Mouse (Mus musculus): ENCODE results near the gene Mrpl43. TPM values are rescaled to one million over a fixed set of nuclear protein-coding genes. Genes with fewer than 3 reads are reported as not detected.

The Mrpl43 gene
- total RNA-seq, 2 experiments from 2014 or later, result 49.9 to 51.2 TPM

GRCm38 (mm10) chr19:45012219-45012618 lies 6.0 kb upstream of the Mrpl43 start:
- DNase-seq (ENCODE audit: low spot score in 2 of 2), result no peak

DNA sequence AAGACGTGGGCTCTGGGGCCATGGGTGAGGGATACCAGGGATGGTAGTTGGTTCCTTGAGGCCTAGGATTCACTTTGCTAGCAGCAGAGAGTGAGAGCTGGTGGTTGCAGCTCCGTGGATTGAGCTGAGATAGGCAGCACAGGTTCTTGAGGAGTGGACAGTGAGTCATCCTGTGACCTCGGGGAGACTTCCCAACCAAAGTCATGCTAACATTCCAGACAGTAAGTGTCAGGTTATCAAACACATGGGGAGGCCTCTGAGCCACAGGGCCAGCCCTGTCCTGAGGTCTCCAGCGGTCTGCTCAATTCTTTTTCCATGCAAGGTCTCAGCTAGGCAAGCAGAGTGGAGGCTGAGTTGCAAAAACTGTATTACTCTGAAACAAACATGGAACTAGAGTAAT lies 4.4 kb upstream of the Mrpl43 start:
- no peak for DNase-seq (ENCODE audit: low spot score in 2 of 2)

DNA sequence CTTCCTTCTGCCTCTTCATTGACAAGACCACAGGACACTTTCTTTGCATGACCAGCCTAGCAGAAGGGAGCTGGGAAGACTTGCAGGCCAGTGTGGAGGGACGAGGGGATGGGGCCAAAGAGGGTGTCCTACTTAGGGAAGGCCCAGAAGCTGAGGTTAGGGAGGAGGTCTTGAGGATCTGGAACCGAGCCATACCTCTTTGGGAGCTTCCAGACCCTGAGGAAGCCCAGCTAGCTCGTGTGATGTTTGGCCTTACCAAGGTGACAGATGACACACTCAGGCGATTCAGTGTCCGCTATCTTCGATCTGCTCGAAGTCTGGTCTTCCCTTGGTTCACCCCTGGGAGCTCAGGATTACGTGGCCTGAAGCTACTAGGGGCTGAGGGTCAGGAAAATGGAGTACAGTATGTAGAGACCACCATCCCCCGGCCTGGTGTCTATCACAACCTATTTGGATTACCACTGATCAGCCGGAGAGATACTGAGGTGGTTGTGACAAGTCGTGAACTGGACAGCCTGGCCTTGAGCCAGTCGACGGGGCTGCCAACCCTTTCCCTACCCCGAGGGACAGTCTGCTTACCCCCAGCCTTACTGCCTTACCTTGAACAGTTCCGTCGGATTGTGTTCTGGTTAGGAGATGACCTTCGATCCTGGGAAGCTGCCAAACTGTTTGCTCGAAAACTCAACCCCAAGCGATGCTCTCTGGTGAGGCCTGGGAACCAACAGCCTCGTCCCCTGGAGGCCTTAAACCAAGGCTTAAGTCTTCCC lies 1.4 kb upstream of the Mrpl43 start:
- DNase-seq (ENCODE audit: low spot score in 2 of 2), result no peak

- DNase-seq (ENCODE audit: low spot score in 2 of 2), result no peak
Observed at GRCm38 (mm10) chr19:45007021-45007420, 779 bp upstream of the Mrpl43 start.

GRCm38 (mm10) chr19:45005444-45005843 lies 798 bp downstream of the Mrpl43 start, which contains the start of gene Twnk:
TSS of gene Twnk (plus strand) at chr19:45005663.
- no peak for DNase-seq (ENCODE audit: low spot score in 2 of 2)

GRCm38 (mm10) chr19:45003740-45004516 lies 2.3 kb downstream of the Mrpl43 start:
- no peak for DNase-seq (ENCODE audit: low spot score in 2 of 2)

DNA sequence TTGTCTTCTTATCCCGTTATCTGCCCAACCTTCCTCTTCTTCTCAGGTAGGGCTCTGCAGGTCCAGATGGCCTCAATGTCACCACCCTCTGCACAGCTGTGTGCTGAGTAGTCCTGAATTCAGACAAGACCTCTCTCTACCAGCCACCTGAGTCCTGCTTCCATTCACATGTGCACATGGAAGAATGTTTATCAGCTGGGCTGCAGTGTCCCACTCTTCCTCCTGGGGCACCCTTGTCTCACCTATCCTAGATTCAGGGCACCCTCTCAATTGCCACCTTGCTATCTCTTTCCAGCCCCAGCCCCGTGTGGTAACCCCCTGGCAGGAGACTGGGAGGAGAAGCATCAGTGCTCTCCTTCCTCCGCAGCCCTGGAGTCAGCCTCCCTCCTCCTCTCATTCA lies 3.9 kb downstream of the Mrpl43 start:
- no peak for DNase-seq (ENCODE audit: low spot score in 2 of 2)

- no peak for DNase-seq (ENCODE audit: low spot score in 2 of 2)
Observed at GRCm38 (mm10) chr19:44999647-45000046, 6.6 kb downstream of the Mrpl43 start.

- DNase-seq (ENCODE audit: low spot score in 2 of 2), result no peak
Observed at GRCm38 (mm10) chr19:44997786-44998185, 8.5 kb downstream of the Mrpl43 start.

- DNase-seq (ENCODE audit: low spot score in 2 of 2), result no peak
Observed at GRCm38 (mm10) chr19:44992712-44993111, 13.5 kb downstream of the Mrpl43 start.

DNA sequence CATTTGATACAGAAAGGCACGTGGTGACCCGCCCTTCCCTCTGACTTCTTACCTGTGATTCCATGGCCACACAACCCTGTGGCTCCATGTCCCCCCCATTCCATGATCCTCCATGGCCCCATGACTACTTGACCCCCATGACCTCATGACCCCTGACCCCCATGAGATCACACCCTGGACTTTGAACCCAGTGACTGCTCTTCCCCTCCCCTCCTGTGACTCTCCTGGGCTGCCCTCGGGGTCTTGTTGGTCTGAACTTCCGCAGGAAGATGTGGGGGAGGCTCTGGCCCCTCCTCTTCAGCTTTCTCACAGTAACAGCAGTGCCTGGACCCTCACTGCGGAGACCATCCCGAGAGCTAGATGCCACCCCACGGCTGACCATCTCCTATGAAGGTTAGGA lies 14.0 kb downstream of the Mrpl43 start:
- no peak for DNase-seq (ENCODE audit: low spot score in 2 of 2)

- no peak for DNase-seq (ENCODE audit: low spot score in 2 of 2)
Observed at GRCm38 (mm10) chr19:44991031-44991430, 15.2 kb downstream of the Mrpl43 start.

DNA sequence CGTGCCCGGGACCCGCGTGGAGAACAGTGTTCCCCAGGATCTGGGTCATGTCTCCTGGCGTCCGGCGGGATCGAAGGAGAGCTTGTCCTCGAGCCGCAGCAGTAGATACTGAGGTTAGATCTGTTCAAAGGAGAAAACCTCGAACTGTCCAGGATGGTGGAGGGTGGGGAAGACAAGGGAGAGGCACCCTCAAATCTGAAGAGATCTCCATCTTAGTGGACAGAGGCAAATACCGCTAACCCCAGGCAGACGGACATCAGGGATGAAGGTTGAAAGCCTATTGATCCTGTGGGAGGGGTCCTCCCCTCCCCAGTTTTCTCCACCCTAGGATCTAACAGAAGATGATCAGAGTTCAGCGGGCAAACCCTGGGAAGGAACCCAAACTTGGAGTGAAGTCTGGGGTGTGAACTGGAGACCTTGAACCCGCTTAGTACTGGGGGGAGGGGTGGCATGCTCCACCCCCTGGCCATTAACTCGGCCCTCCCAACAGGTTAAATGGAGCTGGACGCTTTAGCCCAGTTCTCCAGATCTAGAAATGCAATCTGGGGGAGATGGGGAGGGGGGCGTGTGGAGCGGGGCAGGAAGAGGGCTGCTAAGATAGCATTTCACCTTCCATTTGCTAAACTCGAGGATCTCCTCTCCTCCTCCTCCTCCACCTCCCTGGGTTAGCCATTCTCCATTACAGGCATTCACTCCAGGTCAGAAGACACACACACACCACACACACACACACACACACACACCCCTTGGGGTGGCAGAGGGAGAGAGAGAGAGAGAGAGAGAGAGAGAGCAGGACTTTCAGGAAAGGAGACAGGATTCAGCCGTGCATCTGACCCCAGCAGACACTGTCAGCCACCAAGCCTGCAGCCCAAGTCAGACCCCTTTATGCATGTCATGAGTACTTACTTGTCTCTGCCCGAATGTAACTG lies 16.4 kb downstream of the Mrpl43 start:
- no peak for DNase-seq (ENCODE audit: low spot score in 2 of 2)

- no peak for DNase-seq (ENCODE audit: low spot score in 2 of 2)
Observed at GRCm38 (mm10) chr19:44988831-44989566, 17.2 kb downstream of the Mrpl43 start, which contains the start of gene Sema4g. TSS of gene Sema4g (plus strand) at chr19:44989101.

DNA sequence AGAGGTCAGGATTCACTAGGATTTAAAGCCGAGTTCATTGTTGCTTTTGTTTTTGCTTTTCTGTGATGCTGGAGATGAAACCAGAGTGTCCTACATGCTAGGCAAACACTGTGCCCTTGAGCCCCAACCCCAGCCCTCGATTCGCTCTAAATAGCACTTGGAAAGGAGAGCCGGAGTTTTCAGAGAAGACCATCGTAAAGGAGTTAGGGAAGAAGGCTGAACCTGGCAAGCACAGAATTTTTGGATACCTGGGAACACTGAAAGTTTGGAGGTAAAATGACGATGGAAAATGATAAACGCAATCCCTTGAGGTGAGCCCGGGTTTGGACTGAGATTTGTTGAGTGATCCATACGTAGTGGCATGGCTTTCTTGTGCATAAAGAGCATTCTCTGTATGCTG lies 17.9 kb downstream of the Mrpl43 start:
- DNase-seq (ENCODE audit: low spot score in 2 of 2), result no peak

DNA sequence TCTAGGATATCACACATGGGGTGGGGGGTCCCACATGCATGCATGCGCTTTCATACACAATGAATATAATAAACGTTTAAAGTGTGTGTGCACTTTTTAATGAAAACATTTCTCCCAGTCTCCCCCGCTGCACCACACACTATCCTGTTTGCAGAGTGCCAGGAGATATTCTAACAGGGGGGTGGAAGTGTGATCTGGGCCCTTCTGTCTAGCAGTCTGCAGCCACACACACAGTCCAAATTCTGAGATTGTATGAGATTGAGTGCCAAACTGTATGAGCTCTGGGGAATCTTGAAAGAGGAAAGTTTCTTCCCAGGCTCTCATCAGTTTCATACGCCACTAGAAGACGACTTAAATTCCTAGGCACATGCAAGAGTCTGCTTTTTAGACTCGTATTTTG lies 18.4 kb downstream of the Mrpl43 start:
- DNase-seq (ENCODE audit: low spot score in 2 of 2), result no peak

GRCm38 (mm10) chr19:44987004-44987403 lies 19.2 kb downstream of the Mrpl43 start:
- DNase-seq (ENCODE audit: low spot score in 2 of 2), result no peak

GRCm38 (mm10) chr19:44985159-44985988 lies 20.9 kb downstream of the Mrpl43 start:
- DNase-seq (ENCODE audit: low spot score in 2 of 2), result no peak

GRCm38 (mm10) chr19:44984420-44984819 lies 21.8 kb downstream of the Mrpl43 start:
- DNase-seq (ENCODE audit: low spot score in 2 of 2), result no peak

DNA sequence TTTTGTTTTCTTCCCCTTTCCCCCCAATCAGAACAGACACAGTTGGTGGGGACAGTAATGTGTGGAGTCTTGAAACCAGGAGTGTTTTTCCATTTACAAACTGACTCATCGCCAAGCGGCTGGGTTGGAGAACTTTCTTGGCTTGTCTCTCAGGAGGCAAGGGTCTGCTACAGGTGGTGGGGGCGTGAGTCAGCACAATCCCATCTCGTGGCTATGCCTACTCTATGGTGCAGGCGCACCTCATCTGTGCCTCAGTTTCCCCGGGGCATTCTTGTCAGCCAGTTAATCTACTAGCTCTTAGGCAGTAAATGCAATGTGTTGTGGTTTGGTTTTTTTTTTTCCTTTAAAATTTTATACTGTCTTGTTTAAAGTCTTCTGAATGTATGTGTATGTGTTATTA lies 22.9 kb downstream of the Mrpl43 start:
- no peak for DNase-seq (ENCODE audit: low spot score in 2 of 2)
